In the genomic region with DNA sequence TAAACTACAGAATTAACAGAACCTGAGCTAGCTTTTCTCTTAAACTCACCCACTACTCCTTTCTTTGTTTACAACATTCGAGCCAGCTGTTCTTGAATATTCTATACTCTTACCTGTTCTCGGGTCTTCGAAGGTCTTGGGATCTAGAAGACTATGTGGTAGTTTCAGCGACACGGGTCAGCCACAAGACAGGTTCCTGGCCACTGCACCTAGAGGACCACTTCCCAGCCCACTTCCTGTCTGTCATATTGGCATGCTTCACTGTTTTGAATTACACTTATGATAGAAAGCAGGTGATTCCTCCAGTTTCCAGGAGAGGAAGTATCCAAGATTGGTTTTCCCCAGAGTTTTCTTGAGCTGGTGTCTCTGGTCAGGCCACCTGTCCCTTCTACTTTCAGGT, we compare ENCODE assay signal across 32 mouse cellular contexts. TPM values are rescaled to one million over a fixed set of nuclear protein-coding genes. Genes with fewer than 3 reads are reported as not detected.
DNase-seq lines count a peak whose midpoint lies in the region; ATAC-seq and TF ChIP-seq lines count a peak whose summit lies in the region.
"Had no signal": no experiment of that assay in that cellular context is flagged by ENCODE, and none has a peak within 500 bp of the region (broad histone marks: within the 10 kb centered on the region; RNA-seq: fewer than 3 reads in every experiment).

No protein-coding gene starts in this region.

- H3K27me3 ChIP-seq in kidney, adult 2 months (replicated peaks; ENCODE audit: control insufficient read depth, insufficient read depth, low read length) = no peaks in the 10 kb centered on the region
- H3K27me3 ChIP-seq: CH12.LX; embryonic facial prominence, embryonic 12.5 days; embryonic facial prominence, embryonic 15.5 days; heart, embryonic 12.5 days; heart, embryonic 15.5 days; hindbrain, embryonic 13.5 days had no signal

- no peaks in the 10 kb centered on the region for H3K36me3 ChIP-seq in kidney, adult 2 months (ENCODE audit: control insufficient read depth, insufficient read depth, low read length)
- H3K36me3 ChIP-seq: embryonic facial prominence, embryonic 12.5 days; embryonic facial prominence, embryonic 15.5 days; G1E; heart, embryonic 12.5 days; heart, embryonic 15.5 days; hindbrain, embryonic 10.5 days; hindbrain, embryonic 13.5 days had no signal

- no peak for TF ChIP-seq POLR2A in kidney, adult 2 months (IDR thresholded peaks at IDR 0.05; ENCODE audit: low read depth, low read length)

- no peak overlapping the region for H3K4me3 ChIP-seq in kidney, adult 2 months (ENCODE audit: insufficient read depth, low read depth, low read length)
- H3K4me3 ChIP-seq: embryonic facial prominence, embryonic 12.5 days; embryonic facial prominence, embryonic 15.5 days; gastrocnemius, adult 2 months; heart, embryonic 12.5 days; heart, embryonic 15.5 days; hindbrain, embryonic 10.5 days; hindbrain, embryonic 13.5 days had no signal

- no peak for TF ChIP-seq CTCF in kidney, adult 2 months (conservative IDR thresholded peaks at IDR 0.05; ENCODE audit: insufficient read depth, insufficient read length, low read depth, low read length)

- 0 out of 2 replicates have a peak, but pooled peaks have one; percentile 26 for ATAC-seq in neutrophil, adult 5-6 weeks (ENCODE audit: extremely low read depth, insufficient number of reproducible peaks, low FRiP score, poor library complexity, severe bottlenecking)
- ATAC-seq: forebrain, embryonic 14.5 days; forebrain, postnatal 0 days; hindbrain, embryonic 16.5 days; Patski had no signal

- DNase-seq in thymus, postnatal 14 days = peak; percentile 15
- DNase-seq in thymus, postnatal 4 days = no peak
- DNase-seq in induced T-regulatory cell, adult 2 months (ENCODE audit: low read depth) = peak; percentile 44
- DNase-seq in cerebellum, adult 11 months = no peak
- DNase-seq in kidney, adult 2 months = no peak
- DNase-seq: adrenal gland, postnatal 10 days; adrenal gland, postnatal 36 days; cerebellum, adult 2 months; cerebellum, adult 9-11 months; cerebellum, postnatal 25 days; forebrain, postnatal 0 days; gastrocnemius, adult 2 months; gastrocnemius, postnatal 25 days; heart, adult 18-20 months; heart, postnatal 10 days; heart, postnatal 36 days had no signal

- 81% methylated on average over 5 of the region's 5 CpGs for WGBS in kidney, adult 2 months

- H3K27ac ChIP-seq in kidney, adult 2 months (ENCODE audit: insufficient read depth, low read depth, low read length) = no peak overlapping the region
- H3K27ac ChIP-seq: embryonic facial prominence, embryonic 12.5 days; embryonic facial prominence, embryonic 15.5 days; gastrocnemius, adult 2 months; heart, embryonic 15.5 days; hindbrain, embryonic 10.5 days; hindbrain, embryonic 13.5 days had no signal

- H3K4me1 ChIP-seq in kidney, adult 2 months (ENCODE audit: control insufficient read depth, insufficient read depth, low read length) = no peaks in the 10 kb centered on the region
- H3K4me1 ChIP-seq: embryonic facial prominence, embryonic 12.5 days; embryonic facial prominence, embryonic 15.5 days; heart, embryonic 12.5 days; heart, embryonic 15.5 days; hindbrain, embryonic 13.5 days had no signal

RNA-seq across cellular contexts. Expression of gene Ankrd22, which starts 3.2 kb away (rescaled TPM):
- total RNA-seq in neutrophil, adult 5-6 weeks (2017) = 9.3 and 10.5 TPM in 2 replicates
- polyA plus RNA-seq in kidney, adult 2 months (2012; rRNA removed) = not detected in 2 replicates
- total RNA-seq: adrenal gland, adult 18-20 months; adrenal gland, postnatal 36 days; CH12.LX; forebrain, postnatal 0 days; gastrocnemius, adult 2 months; gastrocnemius, postnatal 25 days; heart, adult 18-20 months; heart, postnatal 10 days; heart, postnatal 36 days had no signal
- polyA plus RNA-seq: C2C12; forebrain, embryonic 11.5 days; forebrain, embryonic 14.5 days; forebrain, postnatal 0 days; frontal cortex, adult 2 months; G1E; heart, embryonic 12.5 days; hindbrain, embryonic 10.5 days; hindbrain, embryonic 13.5 days; hindbrain, embryonic 16.5 days had no signal

RNA-seq across cellular contexts. Expression of gene Stambpl1, which starts 29.3 kb away (rescaled TPM):
- total RNA-seq in neutrophil, adult 5-6 weeks (2017) = 35.0 and 39.2 TPM in 2 replicates
- polyA plus RNA-seq in kidney, adult 2 months (2012; rRNA removed) = 1.6 and 2.2 TPM in 2 replicates
- polyA plus RNA-seq: G1E had no signal

Comparison
In these comparisons a context has a peak if more than half of its experiments do, and no peak if none do; other contexts are left out.
1. DNase-seq: peak in thymus, postnatal 14 days (single experiment) and induced T-regulatory cell, adult 2 months (single experiment); none in thymus, postnatal 4 days (single experiment), cerebellum, adult 11 months (single experiment) and kidney, adult 2 months (single experiment).